Mouse (Mus musculus) intestine, postnatal 0 days (tissue): ENCODE data around the gene Hdac9. TPM values are rescaled to one million over a fixed set of nuclear protein-coding genes. Genes with fewer than 3 reads are reported as not detected.
A peak's percentile ranks its signal among the peaks of the same experiment; 100 is the strongest.
"Not testable (repeated sequence)": the region's sequence is repeated elsewhere in the genome, so short reads cannot be mapped to it uniquely, and the experiment has no call there.

ENCODE experiments used
- ATAC-seq: fragments of 200-750 bp; cut with Nextera tagmentation; 2 replicates; pipeline ENCODE4 v1.8.0; 2017; ENCODE audit warnings: mild to moderate bottlenecking, moderate TSS enrichment, moderate library complexity
- H3K27ac ChIP-seq: fragments of 300-500 bp; sonication (generic); 2 replicates; pipeline ENCODE4 v1.5.1; 2014; ENCODE audit warnings: mild to moderate bottlenecking, low read depth, low read length, moderate library complexity
- H3K27me3 ChIP-seq: fragments of 300-500 bp; sonication (generic); replicated peaks from 2 replicates; pipeline ENCODE4 v1.6.1; 2014; ENCODE audit warnings: low read length, mixed read lengths; ENCODE audit not compliant: control insufficient read depth, insufficient read depth
- H3K36me3 ChIP-seq: fragments of 300-500 bp; sonication (generic); 2 replicates; pipeline ENCODE4 v1.6.1; 2014; ENCODE audit warnings: mild to moderate bottlenecking, moderate library complexity; ENCODE audit not compliant: control insufficient read depth, insufficient read depth
- H3K4me1 ChIP-seq: fragments of 300-500 bp; sonication (generic); replicated peaks from 2 replicates; pipeline ENCODE4 v1.6.1; 2014; ENCODE audit warnings: antibody characterized with exemption, low read length, mixed read lengths; ENCODE audit not compliant: control insufficient read depth, insufficient read depth
- H3K4me2 ChIP-seq: fragments of 300-500 bp; sonication (generic); replicated peaks from 2 replicates; pipeline ENCODE4 v1.6.1; 2014; ENCODE audit warnings: low read depth, mild to moderate bottlenecking, moderate library complexity
- H3K4me3 ChIP-seq: fragments of 300-500 bp; sonication (generic); 2 replicates; pipeline ENCODE4 v1.5.1; 2014; ENCODE audit warnings: low read depth, low read length
- H3K9ac ChIP-seq: fragments of 300-500 bp; sonication (generic); 2 replicates; pipeline ENCODE4 v1.6.1; 2014; ENCODE audit warnings: mild to moderate bottlenecking, low read depth, low read length
- H3K9me3 ChIP-seq: fragments of 300-500 bp; sonication (generic); 2 replicates; pipeline ENCODE4 v1.6.1; 2016; ENCODE audit warnings: mixed run types; ENCODE audit not compliant: control insufficient read depth
- CTCF ChIP-seq: sonication (generic); IDR thresholded peaks from 2 replicates; pipeline ENCODE4 v1.5.1; 2016; ENCODE audit warnings: low read depth, mild to moderate bottlenecking, control low read depth, antibody characterized with exemption, moderate library complexity
- WGBS: fragments of 180-500 bp; shearing (Covaris S2); extraction: QIAGEN DNeasy Blood & Tissue Kit; methylation state at CpG from one replicate; pipeline ENCODE4 v1.1.7; 2014; 5-methylcytosine and 5-hydroxymethylcytosine counted together
- polyA plus RNA-seq: library from polyadenylated mRNA; unstranded; fragments of >200 nt; fragmentation: Nextera tagmentation; extraction: Ambion mirVana; gene quantifications from 2 replicates; pipeline ENCODE4 v1.2.1, GENCODE M21; 2015

Gene Hdac9
- polyA plus RNA-seq, 1 experiment from 2014 or later, result 1.4 TPM

- no peaks in the 10 kb centered on the region for H3K36me3 ChIP-seq
- no peak overlapping the region for H3K4me3 ChIP-seq
- no peak overlapping the region for H3K27ac ChIP-seq
- no peaks in the 10 kb centered on the region for H3K9me3 ChIP-seq
- no peak overlapping the region for H3K9ac ChIP-seq
- no peak for ATAC-seq
- WGBS, result 75% methylated on average over 9 of the region's 9 CpGs
- TF ChIP-seq CTCF, result no peak
- H3K4me1 ChIP-seq, result no peaks in the 10 kb centered on the region
- H3K4me2 ChIP-seq, result no peak overlapping the region
- H3K27me3 ChIP-seq, result no peaks in the 10 kb centered on the region
Observed at GRCm38 (mm10) chr12:34075805-34076509, 840.9 kb downstream of the Hdac9 start.

GRCm38 (mm10) chr12:34052508-34052907 lies 864.4 kb downstream of the Hdac9 start:
- no peak overlapping the region for H3K4me2 ChIP-seq
- no peaks in the 10 kb centered on the region for H3K36me3 ChIP-seq
- ATAC-seq, result no peak
- TF ChIP-seq CTCF, result no peak
- no peak overlapping the region for H3K27ac ChIP-seq
- H3K9ac ChIP-seq, result no peak overlapping the region
- no peaks in the 10 kb centered on the region for H3K4me1 ChIP-seq
- H3K9me3 ChIP-seq, result no peaks in the 10 kb centered on the region
- WGBS, result 73% methylated on average over 5 of the region's 5 CpGs
- no peaks in the 10 kb centered on the region for H3K27me3 ChIP-seq
- no peak overlapping the region for H3K4me3 ChIP-seq

GRCm38 (mm10) chr12:34052036-34052435 lies 864.9 kb downstream of the Hdac9 start:
- no peaks in the 10 kb centered on the region for H3K9me3 ChIP-seq
- H3K27ac ChIP-seq, result no peak overlapping the region
- no peak for TF ChIP-seq CTCF
- H3K36me3 ChIP-seq, result no peaks in the 10 kb centered on the region
- H3K4me1 ChIP-seq, result no peaks in the 10 kb centered on the region
- no peak overlapping the region for H3K4me3 ChIP-seq
- no peak overlapping the region for H3K4me2 ChIP-seq
- WGBS, result 57% methylated on average over 3 of the region's 3 CpGs
- H3K9ac ChIP-seq, result no peak overlapping the region
- H3K27me3 ChIP-seq, result no peaks in the 10 kb centered on the region
- ATAC-seq, result no peak

GRCm38 (mm10) chr12:34051112-34051511 lies 865.8 kb downstream of the Hdac9 start:
- Histone ChIP-seq H3K4me2 (no peak overlapping the region), H3K36me3 (no peaks in the 10 kb centered on the region), H3K27ac (no peak overlapping the region), H3K9ac (no peak overlapping the region), H3K4me3 (no peak overlapping the region), H3K27me3 (no peaks in the 10 kb centered on the region), H3K4me1 (no peaks in the 10 kb centered on the region), H3K9me3 (no peaks in the 10 kb centered on the region)
- WGBS, result 57% methylated on average over 7 of the region's 7 CpGs
- peak; percentile 46; the same call in 1 of the 2 replicates for TF ChIP-seq CTCF
- ATAC-seq, result no peak

GRCm38 (mm10) chr12:34040949-34041348 lies 875.9 kb downstream of the Hdac9 start:
- H3K36me3 ChIP-seq, result no peaks in the 10 kb centered on the region
- H3K4me3 ChIP-seq, result no peak overlapping the region
- 79% methylated on average over 6 of the region's 6 CpGs for WGBS
- no peaks in the 10 kb centered on the region for H3K9me3 ChIP-seq
- no peaks in the 10 kb centered on the region for H3K4me1 ChIP-seq
- no peak overlapping the region for H3K4me2 ChIP-seq
- no peak for TF ChIP-seq CTCF
- no peaks in the 10 kb centered on the region for H3K27me3 ChIP-seq
- no peak overlapping the region for H3K27ac ChIP-seq
- H3K9ac ChIP-seq, result no peak overlapping the region
- no peak for ATAC-seq

GRCm38 (mm10) chr12:34040061-34040460 lies 876.8 kb downstream of the Hdac9 start:
- no peak overlapping the region for H3K4me2 ChIP-seq
- H3K4me3 ChIP-seq, result no peak overlapping the region
- H3K27me3 ChIP-seq, result no peaks in the 10 kb centered on the region
- H3K9ac ChIP-seq, result no peak overlapping the region
- WGBS, result 70% methylated on average over 7 of the region's 7 CpGs
- H3K36me3 ChIP-seq, result no peaks in the 10 kb centered on the region
- H3K4me1 ChIP-seq, result no peaks in the 10 kb centered on the region
- no peaks in the 10 kb centered on the region for H3K9me3 ChIP-seq
- TF ChIP-seq CTCF, result no peak
- H3K27ac ChIP-seq, result no peak overlapping the region
- no peak for ATAC-seq

- H3K27me3 ChIP-seq, H3K27ac ChIP-seq, H3K9me3 ChIP-seq, H3K4me2 ChIP-seq, H3K9ac ChIP-seq, H3K4me3 ChIP-seq, H3K4me1 ChIP-seq, H3K36me3 ChIP-seq, ATAC-seq: not testable (repeated sequence)
- 96% methylated on average over 1 of the region's 1 CpGs for WGBS
Observed at GRCm38 (mm10) chr12:34009796-34010195, 907.1 kb downstream of the Hdac9 start.

Other genes starting within 250 kb of the Hdac9 start
- not detected in 2 replicates for gene Prps1l1, start 67.7 kb upstream of the Hdac9 start, polyA plus RNA-seq
- 21.6 and 26.1 TPM in 2 replicates for gene Snx13, start 130.1 kb upstream of the Hdac9 start, polyA plus RNA-seq